Mouse (Mus musculus) forebrain, embryonic 15.5 days (tissue): ENCODE measurements around the gene Tmem221. TPM values are rescaled to one million over a fixed set of nuclear protein-coding genes. Genes with fewer than 3 reads are reported as not detected.

Experiments
- ATAC-seq: fragments of 200-750 bp; cut with Nextera tagmentation; replicated peaks from 2 replicates; pipeline ENCODE4 v1.8.0; 2017; ENCODE audit warnings: mild to moderate bottlenecking, moderate TSS enrichment, moderate library complexity
- H3K27ac ChIP-seq: fragments of 300-500 bp; sonication (generic); replicated peaks from 2 replicates; pipeline ENCODE4 v1.5.1; 2015; ENCODE audit warnings: mild to moderate bottlenecking, inconsistent platforms
- H3K27me3 ChIP-seq: fragments of 300-500 bp; sonication (generic); 2 replicates; pipeline ENCODE4 v1.6.1; 2015; ENCODE audit warnings: inconsistent platforms
- H3K36me3 ChIP-seq: fragments of 300-500 bp; sonication (generic); 2 replicates; pipeline ENCODE4 v1.6.1; 2015; ENCODE audit warnings: mild to moderate bottlenecking, inconsistent platforms
- H3K4me1 ChIP-seq: fragments of 300-500 bp; sonication (generic); 2 replicates; pipeline ENCODE4 v1.6.1; 2015; ENCODE audit warnings: inconsistent platforms
- H3K4me2 ChIP-seq: fragments of 300-500 bp; sonication (generic); replicated peaks from 2 replicates; pipeline ENCODE4 v1.6.1; 2015; ENCODE audit warnings: mild to moderate bottlenecking, inconsistent platforms
- H3K4me3 ChIP-seq: fragments of 300-500 bp; sonication (generic); 2 replicates; pipeline ENCODE4 v1.5.1; 2015; ENCODE audit warnings: mild to moderate bottlenecking, inconsistent platforms
- H3K9ac ChIP-seq: fragments of 300-500 bp; sonication (generic); replicated peaks from 2 replicates; pipeline ENCODE4 v1.6.1; 2015; ENCODE audit warnings: mild to moderate bottlenecking, inconsistent platforms
- H3K9me3 ChIP-seq: fragments of 300-500 bp; sonication (generic); 2 replicates; pipeline ENCODE4 v1.6.1; 2016; ENCODE audit warnings: inconsistent platforms
- WGBS: fragments of 180-500 bp; shearing (Covaris S2); methylation state at CpG from one replicate; pipeline ENCODE4 v1.1.7; 2015; ENCODE audit warnings: mixed read lengths; 5-methylcytosine and 5-hydroxymethylcytosine counted together
- polyA plus RNA-seq: library from polyadenylated mRNA; unstranded; fragments of >200 nt; fragmentation: Nextera tagmentation; extraction: Ambion mirVana; gene quantifications from 2 replicates; pipeline ENCODE4 v1.2.1, GENCODE M21; 2015

The Tmem221 gene
- polyA plus RNA-seq, 1 experiment from 2014 or later: 0.20 TPM

DNA sequence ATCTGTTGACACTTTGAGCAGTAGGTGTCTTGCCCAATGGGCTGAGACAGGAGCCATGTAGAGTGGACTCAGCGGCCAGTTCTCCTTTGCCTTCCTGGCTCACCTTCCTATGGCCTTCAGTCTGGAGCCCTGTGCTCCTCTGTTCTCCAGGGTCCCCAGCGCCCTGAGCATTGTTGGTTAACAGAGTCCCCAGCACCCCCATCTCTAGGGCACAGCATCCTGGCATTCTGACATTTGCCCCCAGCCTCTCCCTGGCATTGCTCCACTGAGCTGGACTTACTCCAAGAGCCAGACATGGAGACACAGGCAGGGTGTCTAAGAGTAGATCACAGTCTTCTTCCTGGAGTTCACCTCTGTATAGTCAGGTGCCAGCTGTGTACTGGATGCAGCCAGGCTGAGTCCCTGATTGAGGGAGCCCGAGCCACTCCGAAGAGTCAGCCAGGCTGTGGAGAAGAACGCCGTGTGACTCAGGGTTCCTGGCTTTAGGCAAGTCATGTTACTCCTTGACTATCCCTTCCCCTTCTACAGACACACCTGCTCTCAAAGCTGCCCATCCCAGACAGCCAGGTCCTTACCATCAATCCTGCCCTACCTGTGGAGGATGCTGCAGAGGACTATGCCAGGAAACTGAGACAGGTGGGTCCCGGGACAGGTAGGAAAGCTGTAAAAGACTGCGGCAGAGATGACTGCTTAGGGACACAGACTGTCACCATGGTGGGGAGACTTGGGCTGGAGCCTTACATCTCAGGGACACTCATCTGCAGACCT lies 35.1 kb upstream of the Tmem221 start:
- no peak overlapping the region for H3K4me3 ChIP-seq
- H3K27me3 ChIP-seq: no peaks in the 10 kb centered on the region
- no peaks in the 10 kb centered on the region for H3K9me3 ChIP-seq
- no peak for ATAC-seq
- peaks cover 29% of the 10 kb centered on the region for H3K4me1 ChIP-seq
- 94% methylated on average over 8 of the region's 8 CpGs for WGBS
- no peak overlapping the region for H3K4me2 ChIP-seq
- no peaks in the 10 kb centered on the region for H3K36me3 ChIP-seq
- H3K27ac ChIP-seq: no peak overlapping the region
- H3K9ac ChIP-seq: no peak overlapping the region

DNA sequence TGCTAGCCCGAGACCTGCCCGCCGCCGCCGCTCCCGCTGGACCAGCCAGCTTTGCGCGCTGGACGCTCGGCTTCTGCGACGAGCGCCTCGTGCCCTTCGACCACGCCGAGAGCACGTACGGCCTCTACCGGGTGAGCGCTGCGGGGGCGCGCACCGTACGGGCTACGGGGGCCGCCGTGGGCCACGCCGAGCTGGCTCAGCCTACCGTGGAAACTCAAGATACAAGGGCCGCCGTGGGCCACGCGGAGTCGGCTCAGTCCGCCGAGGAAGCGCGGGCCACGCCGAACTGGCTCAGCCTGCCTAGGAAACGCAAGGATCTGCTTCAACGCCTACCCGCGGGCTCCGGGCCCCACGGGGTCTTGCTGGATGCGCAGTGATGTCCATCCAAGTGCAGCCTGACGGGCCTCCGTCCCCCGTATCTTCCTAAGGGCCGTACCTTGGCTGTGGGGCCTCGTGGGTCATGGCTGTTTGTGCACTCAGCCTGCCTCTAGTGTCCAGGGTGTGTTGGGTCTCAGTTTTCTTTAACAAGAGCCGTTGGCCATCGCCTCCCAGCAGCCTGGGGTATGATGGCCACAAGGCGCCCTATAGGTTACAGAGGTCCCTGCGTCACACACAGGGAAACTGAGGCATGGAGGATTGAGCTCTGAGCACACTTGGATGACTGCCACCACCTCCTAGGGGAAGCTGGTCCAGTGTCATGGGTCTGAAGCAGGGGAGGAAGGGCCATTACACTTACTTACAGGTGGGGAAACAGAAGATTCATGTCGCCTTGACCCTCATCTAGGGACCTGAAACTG lies 33.9 kb upstream of the Tmem221 start:
- Histone ChIP-seq H3K4me2 (peak overlapping the region; percentile 89), H3K4me1 (peaks cover 29% of the 10 kb centered on the region), H3K9ac (peak overlapping the region; percentile 96), H3K36me3 (no peaks in the 10 kb centered on the region), H3K9me3 (no peaks in the 10 kb centered on the region), H3K27me3 (no peaks in the 10 kb centered on the region), H3K27ac (peak overlapping the region; percentile 97), H3K4me3 (peak overlapping the region; percentile 87)
- ATAC-seq: peak; percentile 68
- 5% methylated on average over 60 of the region's 60 CpGs for WGBS

DNA sequence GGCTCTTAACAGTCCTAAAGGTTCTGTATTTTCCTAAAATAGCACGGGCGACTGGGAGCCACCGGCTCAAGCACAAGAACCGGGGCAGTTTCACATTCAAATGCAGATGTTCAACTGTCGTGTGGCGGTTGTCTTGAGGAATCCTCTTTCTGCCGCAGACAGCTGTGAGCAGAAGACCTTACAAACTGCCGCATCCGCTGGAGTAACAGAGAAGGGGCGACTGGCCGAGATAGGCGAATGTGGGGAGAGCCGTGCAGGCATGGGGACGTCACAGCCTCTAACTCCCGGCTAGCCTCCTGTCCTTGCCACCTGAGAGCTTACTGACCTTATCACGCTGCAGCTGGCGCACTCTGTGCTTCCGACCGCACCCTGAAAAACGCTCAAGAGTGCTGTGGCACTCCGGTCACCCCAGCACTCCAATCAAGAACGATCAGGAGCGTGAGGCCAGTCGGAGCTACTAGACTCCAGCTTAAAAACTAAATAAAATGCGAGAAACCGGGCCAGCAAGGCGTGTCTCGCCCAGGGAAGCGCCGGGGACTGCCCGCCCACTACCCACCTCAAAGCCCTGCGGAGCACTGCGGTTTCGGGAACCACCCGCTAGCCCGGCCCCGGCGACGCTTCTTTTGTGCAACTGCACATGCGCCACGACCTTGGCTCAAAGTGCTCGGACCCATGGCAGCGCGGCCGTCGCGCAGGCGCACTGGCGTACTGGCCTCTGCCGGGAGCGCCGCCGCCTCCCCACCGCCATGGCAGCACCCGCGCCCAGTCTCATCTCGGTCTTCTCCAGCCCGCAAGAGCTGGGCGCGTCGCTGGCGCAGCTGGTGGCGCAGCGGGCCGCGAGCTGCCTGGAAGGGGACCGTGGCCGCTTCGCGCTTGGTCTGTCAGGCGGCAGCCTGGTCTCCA lies 33.1 kb upstream of the Tmem221 start, which contains the start of gene Pgls:
Gene Pgls (plus strand): TSS at position 706 of the 903 bp plus-strand sequence.
- Histone ChIP-seq H3K27ac (peak within 1 kb of the TSS; percentile 97), H3K4me3 (peak within 1 kb of the TSS; percentile 87), H3K4me2 (peak within 1 kb of the TSS; percentile 89), H3K27me3 (no peaks in the 10 kb centered on the region), H3K9me3 (no peaks in the 10 kb centered on the region), H3K36me3 (peaks cover 6% of the 10 kb centered on the region; the same call in 1 of the 2 replicates), H3K4me1 (peaks cover 29% of the 10 kb centered on the region), H3K9ac (peak within 1 kb of the TSS; percentile 96)
- WGBS: under 1% methylated on average over 70 of the region's 71 CpGs
- peak; percentile 88 for ATAC-seq

DNA sequence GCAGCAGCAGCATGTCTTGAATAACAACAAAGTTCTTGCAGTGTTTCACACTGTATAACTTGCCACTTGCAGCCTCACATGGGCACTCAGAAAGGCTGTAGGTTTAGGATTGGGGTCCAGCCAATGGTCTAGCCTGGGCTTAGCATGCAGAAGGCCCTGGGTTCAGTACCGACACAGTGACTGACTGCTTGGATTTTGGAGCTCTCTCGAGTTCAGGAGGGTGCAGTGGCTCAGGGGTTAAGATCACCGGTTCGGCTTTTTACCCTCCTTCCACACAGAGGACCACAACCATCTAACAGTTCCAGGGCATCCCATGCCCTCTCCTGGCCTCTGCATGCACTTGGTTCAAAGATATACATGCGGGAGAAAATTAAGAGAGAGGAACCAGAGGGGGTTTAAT lies 32.3 kb upstream of the Tmem221 start:
- Histone ChIP-seq H3K27me3 (no peaks in the 10 kb centered on the region), H3K27ac (peak overlapping the region; percentile 97; the same call in 1 of the 2 replicates), H3K9ac (peak overlapping the region; percentile 96), H3K4me3 (peak overlapping the region; percentile 87), H3K4me1 (peaks cover 28% of the 10 kb centered on the region), H3K4me2 (peak overlapping the region; percentile 89), H3K9me3 (no peaks in the 10 kb centered on the region), H3K36me3 (peaks cover 11% of the 10 kb centered on the region; the same call in 1 of the 2 replicates)
- 34% methylated on average over 5 of the region's 5 CpGs for WGBS
- no peak for ATAC-seq

DNA sequence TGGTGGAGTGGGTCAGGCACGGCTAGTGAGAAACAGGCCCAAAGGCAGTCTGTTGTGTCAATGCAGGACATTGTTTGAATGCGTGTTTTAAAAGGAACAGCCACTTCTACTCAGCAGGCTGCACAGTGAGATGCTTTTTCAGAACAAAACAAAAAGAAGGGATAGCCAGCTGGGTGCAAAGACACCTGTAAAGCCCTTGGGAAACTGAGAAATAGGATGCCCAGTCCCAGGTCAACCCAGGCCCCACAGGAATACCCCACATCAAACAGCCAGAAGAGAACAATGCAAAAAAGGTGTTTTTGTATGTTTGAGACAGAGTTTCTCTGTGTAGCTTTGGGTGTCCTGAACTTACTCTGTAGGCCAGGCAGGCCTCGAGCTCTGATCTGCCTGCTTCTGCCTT lies 30.1 kb upstream of the Tmem221 start:
- Histone ChIP-seq H3K27ac (no peak overlapping the region), H3K4me2 (no peak overlapping the region), H3K4me3 (no peak overlapping the region), H3K9me3 (no peaks in the 10 kb centered on the region), H3K36me3 (peaks cover 31% of the 10 kb centered on the region; the same call in 1 of the 2 replicates), H3K4me1 (peaks cover 23% of the 10 kb centered on the region), H3K27me3 (no peaks in the 10 kb centered on the region), H3K9ac (no peak overlapping the region)
- no peak for ATAC-seq
- 73% methylated on average over 3 of the region's 3 CpGs for WGBS

DNA sequence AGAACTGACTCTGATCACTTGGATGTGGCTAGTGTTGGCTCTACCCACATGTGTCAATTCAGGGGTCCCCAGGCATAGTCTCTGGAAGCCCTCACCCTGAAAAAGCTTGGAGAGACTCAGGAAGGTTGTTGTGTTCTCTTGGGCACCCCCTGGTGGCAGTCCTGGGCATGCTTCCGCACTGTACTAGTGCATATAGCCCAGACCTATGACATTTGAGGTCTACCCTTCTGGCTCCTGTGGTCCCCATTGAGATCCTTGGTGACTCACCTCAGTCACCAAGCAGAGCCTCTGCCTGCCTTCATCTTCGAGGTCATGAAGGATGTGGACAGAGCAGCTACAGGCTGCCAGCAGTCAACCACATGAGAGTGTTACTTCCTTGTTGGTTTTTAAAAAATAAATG lies 28.2 kb upstream of the Tmem221 start:
- 83% methylated on average over 2 of the region's 2 CpGs for WGBS

DNA sequence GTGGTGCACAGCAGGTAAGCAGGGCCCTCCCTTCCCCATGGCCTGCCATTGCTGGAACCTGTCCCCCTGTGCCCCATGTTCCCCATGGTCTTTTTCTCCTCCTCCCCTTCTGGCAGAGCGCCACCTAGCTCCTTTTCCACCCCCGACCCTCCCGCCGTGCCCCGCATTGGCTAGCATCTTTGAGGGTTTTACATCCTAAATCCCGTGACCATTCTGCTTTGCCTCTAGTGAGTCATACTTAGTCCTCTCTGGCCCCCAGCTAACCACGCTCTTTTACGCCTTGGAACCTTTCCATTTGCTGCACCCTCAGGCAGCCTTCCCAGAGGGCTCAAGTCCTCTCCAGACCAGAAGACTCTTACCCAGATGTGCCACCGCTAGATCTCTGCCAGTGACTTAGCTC lies 21.5 kb upstream of the Tmem221 start:
- no peak overlapping the region for H3K9ac ChIP-seq
- 21% methylated on average over 9 of the region's 9 CpGs for WGBS
- H3K4me3 ChIP-seq: no peak overlapping the region
- H3K4me2 ChIP-seq: no peak overlapping the region
- no peaks in the 10 kb centered on the region for H3K9me3 ChIP-seq
- H3K27me3 ChIP-seq: no peaks in the 10 kb centered on the region
- no peak overlapping the region for H3K27ac ChIP-seq
- H3K36me3 ChIP-seq: peaks cover 27% of the 10 kb centered on the region; the same call in 1 of the 2 replicates
- no peak for ATAC-seq
- H3K4me1 ChIP-seq: peaks cover 11% of the 10 kb centered on the region

More for the DNA sequence above, 28.2 kb upstream of the Tmem221 start:
- Histone ChIP-seq H3K4me1 (peaks cover 10% of the 10 kb centered on the region), H3K4me3 (no peak overlapping the region), H3K27me3 (no peaks in the 10 kb centered on the region), H3K4me2 (no peak overlapping the region), H3K9me3 (no peaks in the 10 kb centered on the region), H3K36me3 (peaks cover 32% of the 10 kb centered on the region; the same call in 1 of the 2 replicates), H3K27ac (no peak overlapping the region), H3K9ac (no peak overlapping the region)
- ATAC-seq: no peak; the same call in 1 of the 2 replicates

DNA sequence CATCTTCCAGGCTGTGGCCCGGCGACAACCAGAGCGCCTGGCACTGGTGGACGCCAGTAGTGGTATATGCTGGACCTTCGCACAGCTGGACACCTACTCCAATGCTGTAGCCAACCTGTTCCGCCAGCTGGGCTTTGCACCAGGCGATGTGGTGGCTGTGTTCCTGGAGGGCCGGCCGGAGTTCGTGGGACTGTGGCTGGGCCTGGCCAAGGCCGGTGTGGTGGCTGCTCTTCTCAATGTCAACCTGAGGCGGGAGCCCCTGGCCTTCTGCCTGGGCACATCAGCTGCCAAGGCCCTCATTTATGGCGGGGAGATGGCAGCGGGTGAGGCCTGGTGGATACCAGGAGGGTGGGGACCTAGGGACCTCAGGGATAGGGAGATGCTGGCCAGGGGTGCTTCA lies 20.8 kb upstream of the Tmem221 start:
- 0 out of 2 replicates have a peak overlapping the region, but pooled peaks have one; percentile 27 for H3K27ac ChIP-seq

DNA sequence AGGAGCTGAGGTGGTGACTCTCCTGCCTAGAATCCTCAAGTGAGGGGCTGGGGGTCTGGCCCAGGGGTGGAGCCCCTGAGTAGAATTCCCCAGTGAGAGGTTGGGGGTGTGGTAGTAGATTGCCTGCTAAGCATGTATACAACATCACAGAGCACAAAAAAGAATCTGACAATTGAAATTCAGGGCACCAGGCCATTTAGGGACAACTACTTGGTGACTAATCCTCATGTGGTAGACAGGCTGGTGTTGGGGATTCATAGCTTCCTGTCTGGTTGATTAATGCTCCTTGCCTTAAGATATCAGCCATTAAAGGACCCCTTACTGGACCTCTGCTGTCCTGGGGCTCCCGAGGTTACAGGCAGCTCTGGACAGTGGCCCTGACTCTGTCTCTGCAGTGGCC lies 20.3 kb upstream of the Tmem221 start:
- no peaks in the 10 kb centered on the region for H3K9me3 ChIP-seq
- H3K36me3 ChIP-seq: peaks cover 15% of the 10 kb centered on the region; the same call in 1 of the 2 replicates
- no peak overlapping the region for H3K4me2 ChIP-seq
- no peak overlapping the region for H3K9ac ChIP-seq
- 79% methylated on average over 1 of the region's 1 CpGs for WGBS
- no peaks in the 10 kb centered on the region for H3K27me3 ChIP-seq
- H3K4me3 ChIP-seq: no peak overlapping the region
- no peak for ATAC-seq
- H3K27ac ChIP-seq: no peak overlapping the region
- peaks cover 17% of the 10 kb centered on the region for H3K4me1 ChIP-seq

More for the DNA sequence above, 20.8 kb upstream of the Tmem221 start:
- 80% methylated on average over 14 of the region's 14 CpGs for WGBS
- Histone ChIP-seq H3K9me3 (no peaks in the 10 kb centered on the region), H3K4me1 (peaks cover 13% of the 10 kb centered on the region), H3K27me3 (no peaks in the 10 kb centered on the region), H3K4me3 (no peak overlapping the region), H3K36me3 (peaks cover 20% of the 10 kb centered on the region; the same call in 1 of the 2 replicates), H3K9ac (no peak overlapping the region), H3K4me2 (no peak overlapping the region)
- no peak for ATAC-seq

DNA sequence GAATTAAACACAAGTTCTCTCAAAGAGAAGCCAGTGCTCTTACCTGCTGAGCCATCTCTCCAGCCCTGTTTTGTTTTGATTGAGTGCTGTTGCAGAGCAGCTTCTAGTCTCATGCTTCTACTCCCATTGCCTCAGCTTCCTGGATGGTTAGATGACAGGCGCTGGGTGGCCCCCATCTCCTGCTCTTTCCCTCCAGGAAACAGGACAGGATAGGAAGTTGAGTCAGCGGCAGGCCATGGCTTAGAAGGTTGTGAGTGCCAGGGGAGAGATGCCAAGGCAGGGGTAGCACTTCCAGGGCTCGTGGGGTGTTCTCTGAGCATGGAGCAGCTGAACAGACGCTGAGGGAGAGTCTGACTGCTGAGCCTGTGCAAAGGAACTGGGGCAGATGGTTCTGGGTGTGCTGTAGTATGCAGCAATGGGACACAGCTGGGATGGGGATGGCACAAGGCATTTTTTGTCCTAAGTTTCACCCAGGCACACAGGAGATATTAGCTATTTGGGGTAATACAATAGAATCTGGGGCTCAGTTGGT lies 19.3 kb upstream of the Tmem221 start:
- no peak overlapping the region for H3K9ac ChIP-seq
- H3K27ac ChIP-seq: no peak overlapping the region
- H3K27me3 ChIP-seq: no peaks in the 10 kb centered on the region
- H3K4me2 ChIP-seq: no peak overlapping the region
- H3K4me3 ChIP-seq: no peak overlapping the region
- H3K36me3 ChIP-seq: peaks cover 12% of the 10 kb centered on the region; the same call in 1 of the 2 replicates
- no peaks in the 10 kb centered on the region for H3K9me3 ChIP-seq
- 72% methylated on average over 4 of the region's 4 CpGs for WGBS
- H3K4me1 ChIP-seq: peaks cover 24% of the 10 kb centered on the region
- ATAC-seq: no peak

DNA sequence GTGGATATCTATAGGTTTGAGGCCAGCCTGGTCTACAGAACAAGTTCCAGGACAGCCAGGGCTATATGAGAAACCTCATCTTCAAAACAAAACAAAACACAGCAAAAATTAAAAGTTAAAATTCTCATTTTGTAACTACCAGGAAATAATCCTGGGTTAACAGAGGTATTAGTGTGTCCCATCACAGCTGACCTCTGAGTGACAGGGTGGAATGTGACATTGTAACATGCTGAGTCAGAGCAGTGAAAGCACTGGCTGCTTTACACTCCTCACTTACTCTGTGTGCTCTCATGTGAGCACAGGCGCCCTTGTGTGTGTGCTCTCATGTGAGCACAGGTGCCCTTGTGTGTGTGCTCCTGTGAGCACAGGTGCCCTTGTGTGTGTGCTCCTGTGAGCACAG lies 16.3 kb upstream of the Tmem221 start:
- H3K4me3 ChIP-seq: no peak overlapping the region
- H3K27me3 ChIP-seq: no peaks in the 10 kb centered on the region
- H3K9ac ChIP-seq: no peak overlapping the region
- no peaks in the 10 kb centered on the region for H3K36me3 ChIP-seq
- 79% methylated on average over 1 of the region's 1 CpGs for WGBS
- ATAC-seq: no peak
- no peak overlapping the region for H3K4me2 ChIP-seq
- H3K9me3 ChIP-seq: no peaks in the 10 kb centered on the region
- H3K4me1 ChIP-seq: peaks cover 39% of the 10 kb centered on the region
- no peak overlapping the region for H3K27ac ChIP-seq
